Mouse (Mus musculus): ENCODE data around the gene Pih1d1.

GRCm38 (mm10) chr7:45117566-45117965 lies 36.5 kb upstream of the Pih1d1 start:
- no peak for TF ChIP-seq CTCF (IDR thresholded peaks at IDR 0.05; ENCODE audit: insufficient read depth, low read length)
- TF ChIP-seq POLR2A (IDR thresholded peaks at IDR 0.05; ENCODE audit: borderline replicate concordance, extremely low read depth, low read depth, low read length), result no peak
